Mouse (Mus musculus): ENCODE measurements at regions not wholly inside any gene's neighbourhood (a gene's known extent, or its start where the extent isn't known, plus 50 kb on each side); places are given as distances from the start of the nearest gene placed in this dataset.

GRCm38 (mm10) chr9:100194604-100195444, 291.8 kb downstream of the Il20rb start:
- peak overlapping the region; percentile 15; the same call in 1 of the 2 replicates for H3K4me2 ChIP-seq (replicated peaks)
- H3K27me3 ChIP-seq (ENCODE audit: control insufficient read depth, insufficient read depth, low read length): no peaks in the 10 kb centered on the region
- 39% methylated on average over 11 of the region's 11 CpGs for whole genome bisulfite sequencing
- peak overlapping the region; percentile 36; the same call in 1 of the 2 replicates for H3K27ac ChIP-seq
- no peaks in the 10 kb centered on the region for H3K9me3 ChIP-seq (ENCODE audit: control insufficient read depth, low read length)
- DNase-seq (ENCODE audit: low spot score) (peak; percentile 68), ATAC-seq (ENCODE audit: low FRiP score) (peak; percentile 86; the same call in 1 of the 2 replicates)
- H3K4me3 ChIP-seq (replicated peaks; ENCODE audit: low read length): no peak overlapping the region
- H3K4me1 ChIP-seq (replicated peaks; ENCODE audit: control insufficient read depth, insufficient read depth, low read length): peaks cover 8% of the 10 kb centered on the region; the same call in 1 of the 2 replicates
- H3K36me3 ChIP-seq (replicated peaks; ENCODE audit: control insufficient read depth, insufficient read depth): no peaks in the 10 kb centered on the region
- H3K9ac ChIP-seq: no peak overlapping the region

- Histone ChIP-seq H3K4me2 (replicated peaks) (peak overlapping the region; percentile 15; the same call in 1 of the 2 replicates), H3K4me3 (replicated peaks; ENCODE audit: low read length) (no peak overlapping the region), H3K27ac (0 out of 2 replicates have a peak overlapping the region, but pooled peaks have one; percentile 3), H3K9me3 (ENCODE audit: control insufficient read depth, low read length) (no peaks in the 10 kb centered on the region), H3K36me3 (replicated peaks; ENCODE audit: control insufficient read depth, insufficient read depth) (no peaks in the 10 kb centered on the region), H3K9ac (no peak overlapping the region), H3K27me3 (ENCODE audit: control insufficient read depth, insufficient read depth, low read length) (no peaks in the 10 kb centered on the region), H3K4me1 (replicated peaks; ENCODE audit: control insufficient read depth, insufficient read depth, low read length) (peaks cover 8% of the 10 kb centered on the region; the same call in 1 of the 2 replicates)
- WGBS: 47% methylated on average over 5 of the region's 5 CpGs
- DNase-seq (ENCODE audit: low spot score) (no peak), ATAC-seq (ENCODE audit: low FRiP score) (no peak; the same call in 1 of the 2 replicates)
These were observed 292.4 kb downstream of the Il20rb start for GRCm38 (mm10) chr9:100194158-100194557.

- Histone ChIP-seq H3K9ac (no peak overlapping the region), H3K4me1 (replicated peaks; ENCODE audit: control insufficient read depth, insufficient read depth, low read length) (no peaks in the 10 kb centered on the region), H3K27me3 (ENCODE audit: control insufficient read depth, insufficient read depth, low read length) (no peaks in the 10 kb centered on the region), H3K4me2 (replicated peaks) (no peak overlapping the region), H3K36me3 (replicated peaks; ENCODE audit: control insufficient read depth, insufficient read depth) (no peaks in the 10 kb centered on the region), H3K27ac (no peak overlapping the region), H3K9me3 (ENCODE audit: control insufficient read depth, low read length) (no peaks in the 10 kb centered on the region), H3K4me3 (replicated peaks; ENCODE audit: low read length) (no peak overlapping the region)
- DNase-seq (ENCODE audit: low spot score) (no peak), ATAC-seq (ENCODE audit: low FRiP score) (no peak)
- 78% methylated on average over 9 of the region's 9 CpGs for WGBS
These were observed 302.5 kb downstream of the Il20rb start for GRCm38 (mm10) chr9:100184081-100184480.

GRCm38 (mm10) chr9:100176291-100176690, 300.3 kb upstream of the Sox14 start:
- Histone ChIP-seq H3K36me3 (replicated peaks; ENCODE audit: control insufficient read depth, insufficient read depth) (no peaks in the 10 kb centered on the region), H3K27me3 (ENCODE audit: control insufficient read depth, insufficient read depth, low read length) (no peaks in the 10 kb centered on the region), H3K4me1 (replicated peaks; ENCODE audit: control insufficient read depth, insufficient read depth, low read length) (no peaks in the 10 kb centered on the region), H3K4me2 (replicated peaks) (no peak overlapping the region), H3K4me3 (replicated peaks; ENCODE audit: low read length) (no peak overlapping the region), H3K9ac (no peak overlapping the region), H3K27ac (no peak overlapping the region), H3K9me3 (ENCODE audit: control insufficient read depth, low read length) (no peaks in the 10 kb centered on the region)
- DNase-seq (ENCODE audit: low spot score) (no peak), ATAC-seq (ENCODE audit: low FRiP score) (no peak)
- WGBS: 93% methylated on average over 5 of the region's 5 CpGs

- Histone ChIP-seq H3K36me3 (replicated peaks; ENCODE audit: control insufficient read depth, insufficient read depth) (no peaks in the 10 kb centered on the region), H3K9ac (no peak overlapping the region), H3K4me3 (replicated peaks; ENCODE audit: low read length) (no peak overlapping the region), H3K9me3 (ENCODE audit: control insufficient read depth, low read length) (no peaks in the 10 kb centered on the region), H3K4me1 (replicated peaks; ENCODE audit: control insufficient read depth, insufficient read depth, low read length) (no peaks in the 10 kb centered on the region), H3K27ac (no peak overlapping the region), H3K27me3 (ENCODE audit: control insufficient read depth, insufficient read depth, low read length) (no peaks in the 10 kb centered on the region), H3K4me2 (replicated peaks) (no peak overlapping the region)
- no peak for DNase-seq (ENCODE audit: low spot score)
- 85% methylated on average over 5 of the region's 5 CpGs for WGBS
- ATAC-seq (ENCODE audit: low FRiP score): no peak
These were observed 290.3 kb upstream of the Sox14 start for GRCm38 (mm10) chr9:100166256-100166655.

- no peaks in the 10 kb centered on the region for H3K36me3 ChIP-seq (replicated peaks; ENCODE audit: control insufficient read depth, insufficient read depth)
- H3K4me2 ChIP-seq (replicated peaks): no peak overlapping the region
- H3K4me3 ChIP-seq (replicated peaks; ENCODE audit: low read length): no peak overlapping the region
- 85% methylated on average over 3 of the region's 3 CpGs for WGBS
- no peaks in the 10 kb centered on the region for H3K4me1 ChIP-seq (replicated peaks; ENCODE audit: control insufficient read depth, insufficient read depth, low read length)
- H3K27me3 ChIP-seq (ENCODE audit: control insufficient read depth, insufficient read depth, low read length): no peaks in the 10 kb centered on the region
- H3K9ac ChIP-seq: no peak overlapping the region
- DNase-seq (ENCODE audit: low spot score) (no peak), ATAC-seq (ENCODE audit: low FRiP score) (no peak)
- no peaks in the 10 kb centered on the region for H3K9me3 ChIP-seq (ENCODE audit: control insufficient read depth, low read length)
- no peak overlapping the region for H3K27ac ChIP-seq
These were observed 286.0 kb upstream of the Sox14 start for GRCm38 (mm10) chr9:100161961-100162360.
